Mouse (Mus musculus) fibroblast of lung, adult 2 months (primary cell): ENCODE data around the gene Cntn5.

Source experiments
- DNase-seq: peaks from one replicate; pipeline ENCODE4 v3.0.0-alpha.2; 2011; ENCODE audit warnings: low read depth

Gene Cntn5

GRCm38 (mm10) chr9:9937444-9938436 lies 966.8 kb downstream of the Cntn5 start:
- DNase-seq, result no peak

GRCm38 (mm10) chr9:9920580-9920979 lies 984.0 kb downstream of the Cntn5 start:
- DNase-seq, result no peak

- no peak for DNase-seq
Measured at GRCm38 (mm10) chr9:9899070-9899469, 1005.5 kb downstream of the Cntn5 start.

GRCm38 (mm10) chr9:9886210-9886609 lies 1018.4 kb downstream of the Cntn5 start:
- DNase-seq, result no peak

GRCm38 (mm10) chr9:9882779-9883383 lies 1021.7 kb downstream of the Cntn5 start:
- DNase-seq, result no peak

- no peak for DNase-seq
Measured at GRCm38 (mm10) chr9:9872112-9873035, 1032.2 kb downstream of the Cntn5 start.

- no peak for DNase-seq
Measured at GRCm38 (mm10) chr9:9860631-9861030, 1043.9 kb downstream of the Cntn5 start.

GRCm38 (mm10) chr9:9859323-9859722 lies 1045.3 kb downstream of the Cntn5 start:
- no peak for DNase-seq

- no peak for DNase-seq
Measured at GRCm38 (mm10) chr9:9854791-9855190, 1049.8 kb downstream of the Cntn5 start.

GRCm38 (mm10) chr9:9830231-9830630 lies 1074.3 kb downstream of the Cntn5 start:
- no peak for DNase-seq

- no peak for DNase-seq
Measured at GRCm38 (mm10) chr9:9819963-9820362, 1084.6 kb downstream of the Cntn5 start.

GRCm38 (mm10) chr9:9817477-9817876 lies 1087.1 kb downstream of the Cntn5 start:
- DNase-seq, result no peak

GRCm38 (mm10) chr9:9799546-9799945 lies 1105.0 kb downstream of the Cntn5 start:
- DNase-seq, result no peak

GRCm38 (mm10) chr9:9783680-9784079 lies 1120.9 kb downstream of the Cntn5 start:
- DNase-seq, result no peak

GRCm38 (mm10) chr9:9781157-9781884 lies 1123.3 kb downstream of the Cntn5 start:
- DNase-seq, result no peak

- DNase-seq, result no peak
Measured at GRCm38 (mm10) chr9:9779646-9780045, 1124.9 kb downstream of the Cntn5 start.

- no peak for DNase-seq
Measured at GRCm38 (mm10) chr9:9770777-9771176, 1133.8 kb downstream of the Cntn5 start.

- DNase-seq, result no peak
Measured at GRCm38 (mm10) chr9:9769659-9770058, 1134.9 kb downstream of the Cntn5 start.

GRCm38 (mm10) chr9:9718145-9718544 lies 1186.4 kb downstream of the Cntn5 start:
- DNase-seq, result no peak

GRCm38 (mm10) chr9:9708671-9709070 lies 1195.9 kb downstream of the Cntn5 start:
- DNase-seq, result no peak

GRCm38 (mm10) chr9:9707766-9708165 lies 1196.8 kb downstream of the Cntn5 start:
- no peak for DNase-seq
